Mouse (Mus musculus) stomach, embryonic 16.5 days (tissue): Measurements from ENCODE around the gene Sdcbp2. TPM values are rescaled to one million over a fixed set of nuclear protein-coding genes. Genes with fewer than 3 reads are reported as not detected.
A peak's percentile ranks its signal among the peaks of the same experiment; 100 is the strongest.

Experiments used
- ATAC-seq: fragments of 200-750 bp; cut with Nextera tagmentation; 2 replicates; pipeline ENCODE4 v1.8.0; 2017; ENCODE audit warnings: moderate number of reproducible peaks, moderate TSS enrichment; ENCODE audit not compliant: insufficient read depth, low FRiP score
- H3K27ac ChIP-seq: fragments of 300-500 bp; sonication (generic); 2 replicates; pipeline ENCODE4 v1.5.1; 2014; ENCODE audit warnings: low read length
- H3K27me3 ChIP-seq: fragments of 300-500 bp; sonication (generic); 2 replicates; pipeline ENCODE4 v1.6.1; 2014; ENCODE audit warnings: low read length, control low read depth, mixed read lengths; ENCODE audit not compliant: control insufficient read depth, insufficient read depth
- H3K36me3 ChIP-seq: fragments of 300-500 bp; sonication (generic); 2 replicates; pipeline ENCODE4 v1.6.1; 2014; ENCODE audit warnings: low read length; ENCODE audit not compliant: control insufficient read depth, insufficient read depth
- H3K4me1 ChIP-seq: fragments of 300-500 bp; sonication (generic); 2 replicates; pipeline ENCODE4 v1.6.1; 2014; ENCODE audit warnings: low read length, control low read depth, mixed read lengths; ENCODE audit not compliant: control insufficient read depth, insufficient read depth
- H3K4me2 ChIP-seq: fragments of 300-500 bp; sonication (generic); 2 replicates; pipeline ENCODE4 v1.6.1; 2014; ENCODE audit warnings: low read depth, low read length, mixed read lengths
- H3K4me3 ChIP-seq: fragments of 300-500 bp; sonication (generic); replicated peaks from 2 replicates; pipeline ENCODE4 v1.5.1; 2014; ENCODE audit warnings: mild to moderate bottlenecking, low read length
- H3K9ac ChIP-seq: fragments of 300-500 bp; sonication (generic); 2 replicates; pipeline ENCODE4 v1.6.1; 2014; ENCODE audit warnings: low read length
- H3K9me3 ChIP-seq: fragments of 300-500 bp; sonication (generic); replicated peaks from 2 replicates; pipeline ENCODE4 v1.6.1; 2016; ENCODE audit warnings: low read length, control low read depth; ENCODE audit not compliant: control insufficient read depth
- WGBS: fragments of 180-500 bp; shearing (Covaris S2); extraction: QIAGEN DNeasy Blood & Tissue Kit; methylation state at CpG from one replicate; pipeline ENCODE4 v1.1.7; 2014; 5-methylcytosine and 5-hydroxymethylcytosine counted together
- polyA plus RNA-seq: library from polyadenylated mRNA; unstranded; fragments of >200 nt; fragmentation: Nextera tagmentation; extraction: Ambion mirVana; gene quantifications from 2 replicates; pipeline ENCODE4 v1.2.1, GENCODE M21; 2015

Sdcbp2 gene
- polyA plus RNA-seq, 1 experiment from 2014 or later, result 25.9 TPM

- H3K4me3 ChIP-seq, result peak within 1 kb of the TSS; percentile 64
- no peak within 1 kb of the TSS for H3K27ac ChIP-seq
- H3K36me3 ChIP-seq, result no peaks in the 10 kb centered on the region
- ATAC-seq, result peak; percentile 71; the same call in 1 of the 2 replicates
- under 1% methylated on average over 46 of the region's 47 CpGs for WGBS
- peaks cover 5% of the 10 kb centered on the region for H3K4me1 ChIP-seq
- H3K9me3 ChIP-seq, result no peaks in the 10 kb centered on the region
- peak within 1 kb of the TSS; percentile 99 for H3K4me2 ChIP-seq
- peaks cover 22% of the 10 kb centered on the region for H3K27me3 ChIP-seq
- peak within 1 kb of the TSS; percentile 75 for H3K9ac ChIP-seq
These were observed 59.9 kb downstream of the Sdcbp2 start, which contains the start of gene Snph for GRCm38 (mm10) chr2:151632159-151632814. Gene Snph, minus strand, starts transcription at chr2:151632593.

GRCm38 (mm10) chr2:151632982-151633381 lies 60.6 kb downstream of the Sdcbp2 start:
- no peak overlapping the region for H3K4me3 ChIP-seq
- H3K27me3 ChIP-seq, result peaks cover 22% of the 10 kb centered on the region
- H3K9ac ChIP-seq, result no peak overlapping the region
- no peaks in the 10 kb centered on the region for H3K9me3 ChIP-seq
- no peak for ATAC-seq
- H3K4me2 ChIP-seq, result no peak overlapping the region
- peaks cover 5% of the 10 kb centered on the region for H3K4me1 ChIP-seq
- 55% methylated on average over 5 of the region's 5 CpGs for WGBS
- no peaks in the 10 kb centered on the region for H3K36me3 ChIP-seq
- no peak overlapping the region for H3K27ac ChIP-seq

GRCm38 (mm10) chr2:151634903-151635302 lies 62.5 kb downstream of the Sdcbp2 start:
- no peak overlapping the region for H3K4me2 ChIP-seq
- no peak overlapping the region for H3K4me3 ChIP-seq
- no peaks in the 10 kb centered on the region for H3K9me3 ChIP-seq
- no peak overlapping the region for H3K27ac ChIP-seq
- ATAC-seq, result no peak
- H3K27me3 ChIP-seq, result peaks cover 22% of the 10 kb centered on the region
- H3K4me1 ChIP-seq, result peaks cover 5% of the 10 kb centered on the region
- no peak overlapping the region for H3K9ac ChIP-seq
- no peaks in the 10 kb centered on the region for H3K36me3 ChIP-seq
- 35% methylated on average over 2 of the region's 2 CpGs for WGBS

- 44% methylated on average over 9 of the region's 9 CpGs for WGBS
- Histone ChIP-seq H3K4me3 (no peak overlapping the region), H3K9me3 (no peaks in the 10 kb centered on the region), H3K27me3 (peaks cover 22% of the 10 kb centered on the region), H3K36me3 (no peaks in the 10 kb centered on the region), H3K9ac (no peak overlapping the region), H3K4me2 (no peak overlapping the region), H3K4me1 (peaks cover 5% of the 10 kb centered on the region), H3K27ac (no peak overlapping the region)
- ATAC-seq, result no peak
These were observed 63.1 kb downstream of the Sdcbp2 start for GRCm38 (mm10) chr2:151635362-151636014.

GRCm38 (mm10) chr2:151636015-151636402 lies 63.6 kb downstream of the Sdcbp2 start:
- Histone ChIP-seq H3K4me1 (peaks cover 5% of the 10 kb centered on the region), H3K9me3 (no peaks in the 10 kb centered on the region), H3K27ac (no peak overlapping the region), H3K4me3 (no peak overlapping the region), H3K4me2 (no peak overlapping the region), H3K9ac (no peak overlapping the region), H3K27me3 (peaks cover 20% of the 10 kb centered on the region), H3K36me3 (no peaks in the 10 kb centered on the region)
- 77% methylated on average over 2 of the region's 2 CpGs for WGBS
- ATAC-seq, result no peak

Other genes starting within 250 kb of the Sdcbp2 start
- gene 4921509C19Rik, start 96.5 kb upstream of the Sdcbp2 start, polyA plus RNA-seq, result not detected in 2 replicates
- 175 and 186 TPM in 2 replicates for gene Nsfl1c, start 78.4 kb upstream of the Sdcbp2 start, polyA plus RNA-seq
- 553 and 572 TPM in 2 replicates for gene Fkbp1a, start 30.1 kb upstream of the Sdcbp2 start, polyA plus RNA-seq
- gene Snph, start 60.0 kb downstream of the Sdcbp2 start, polyA plus RNA-seq, result 0.95 and 2.4 TPM in 2 replicates
- not detected in 2 replicates for gene Rad21l, start 95.9 kb downstream of the Sdcbp2 start, polyA plus RNA-seq
- 0.85 and 1.3 TPM in 2 replicates for gene Tmem74b, start 129.4 kb downstream of the Sdcbp2 start, polyA plus RNA-seq
- gene Psmf1, start 171.6 kb downstream of the Sdcbp2 start, polyA plus RNA-seq, result 41.4 and 42.0 TPM in 2 replicates